Mouse (Mus musculus) liver, embryonic 13.5 days (tissue): Measurements from ENCODE around the gene Nrg3. TPM values are rescaled to one million over a fixed set of nuclear protein-coding genes. Genes with fewer than 3 reads are reported as not detected.
"Not testable (repeated sequence)": the region's sequence is repeated elsewhere in the genome, so short reads cannot be mapped to it uniquely, and the experiment has no call there.

Source experiments
- ATAC-seq: fragments of 200-750 bp; cut with Nextera tagmentation; 2 replicates; pipeline ENCODE4 v1.8.0; 2017; ENCODE audit warnings: low read depth, mild to moderate bottlenecking, moderate number of reproducible peaks, moderate library complexity
- DNase-seq: peaks from one replicate; pipeline ENCODE4 v3.0.0; 2022
- H3K27ac ChIP-seq: fragments of 300-500 bp; sonication (generic); 2 replicates; pipeline ENCODE4 v1.5.1; 2015; ENCODE audit warnings: moderate library complexity, mild to moderate bottlenecking, inconsistent platforms
- H3K27me3 ChIP-seq: fragments of 300-500 bp; sonication (generic); 2 replicates; pipeline ENCODE4 v1.6.1; 2015; ENCODE audit warnings: mild to moderate bottlenecking, inconsistent platforms
- H3K36me3 ChIP-seq: fragments of 300-500 bp; sonication (generic); 2 replicates; pipeline ENCODE4 v1.6.1; 2015; ENCODE audit warnings: mild to moderate bottlenecking, inconsistent platforms
- H3K4me1 ChIP-seq: fragments of 300-500 bp; sonication (generic); replicated peaks from 2 replicates; pipeline ENCODE4 v1.6.1; 2015; ENCODE audit warnings: inconsistent platforms
- H3K4me2 ChIP-seq: fragments of 300-500 bp; sonication (generic); 2 replicates; pipeline ENCODE4 v1.6.1; 2015; ENCODE audit warnings: inconsistent platforms, mild to moderate bottlenecking, moderate library complexity
- H3K4me3 ChIP-seq: fragments of 300-500 bp; sonication (generic); replicated peaks from 2 replicates; pipeline ENCODE4 v1.5.1; 2015; ENCODE audit warnings: mild to moderate bottlenecking, inconsistent platforms
- H3K9ac ChIP-seq: fragments of 300-500 bp; sonication (generic); 2 replicates; pipeline ENCODE4 v1.6.1; 2015; ENCODE audit warnings: mild to moderate bottlenecking, inconsistent platforms
- H3K9me3 ChIP-seq: fragments of 300-500 bp; sonication (generic); replicated peaks from 2 replicates; pipeline ENCODE4 v1.6.1; 2016; ENCODE audit warnings: inconsistent platforms
- WGBS: fragments of 180-500 bp; shearing (Covaris S2); methylation state at CpG from one replicate; pipeline ENCODE4 v1.1.7; 2015; ENCODE audit not compliant: insufficient replicate concordance; 5-methylcytosine and 5-hydroxymethylcytosine counted together
- polyA plus RNA-seq: library from polyadenylated mRNA; unstranded; fragments of >200 nt; fragmentation: Nextera tagmentation; extraction: Ambion mirVana; gene quantifications from 2 replicates; pipeline ENCODE4 v1.2.1, GENCODE M21; 2015

Gene Nrg3
- polyA plus RNA-seq, 1 experiment from 2014 or later: not detected

DNA sequence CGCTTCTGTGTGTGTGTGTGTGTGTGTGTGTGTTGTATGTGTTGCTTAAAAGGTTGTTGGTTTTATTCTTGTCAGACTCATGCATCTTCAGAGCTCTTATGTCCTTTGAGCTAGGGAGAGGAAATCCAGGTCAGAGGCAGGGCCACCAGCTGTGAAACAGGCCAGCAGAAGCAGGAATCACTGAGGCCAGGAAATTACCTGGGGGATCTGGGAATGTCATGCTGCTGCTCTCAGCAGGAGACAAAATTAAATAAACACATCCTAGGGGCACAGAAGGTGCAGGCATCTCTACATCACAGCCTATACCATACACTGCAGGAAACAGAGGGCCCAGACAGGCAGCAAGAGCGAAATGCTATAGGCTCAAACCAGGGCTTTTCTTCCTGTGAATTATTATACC, 299.2 kb downstream of the Nrg3 start:
- Histone ChIP-seq H3K36me3 (no peaks in the 10 kb centered on the region), H3K9ac (no peak overlapping the region)

DNA sequence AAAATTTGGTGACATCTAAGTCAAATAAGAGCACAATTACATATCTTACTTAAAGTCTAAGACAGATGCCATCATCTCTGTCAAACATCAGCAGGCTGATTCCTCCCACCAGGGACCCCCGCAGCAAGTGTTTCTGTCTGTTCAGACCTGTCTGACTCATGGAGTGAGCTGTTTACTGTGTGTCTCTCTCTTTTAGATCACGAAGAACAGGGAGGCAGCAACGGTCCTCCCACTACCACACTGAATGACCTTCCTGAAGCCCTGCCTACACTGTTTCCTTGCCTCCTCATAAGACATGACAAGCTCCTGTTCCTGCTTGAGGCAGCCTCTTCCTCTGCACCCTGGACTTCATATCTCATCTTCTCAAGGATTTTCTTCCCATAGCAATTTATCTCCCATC, 312.7 kb downstream of the Nrg3 start:
- no peak for ATAC-seq
- 50% methylated on average over 3 of the region's 3 CpGs for WGBS
- no peaks in the 10 kb centered on the region for H3K27me3 ChIP-seq

More for the DNA sequence above, 299.2 kb downstream of the Nrg3 start:
- DNase-seq: no peak
- H3K4me2 ChIP-seq: no peak overlapping the region
- no peaks in the 10 kb centered on the region for H3K4me1 ChIP-seq
- no peaks in the 10 kb centered on the region for H3K9me3 ChIP-seq
- 56% methylated on average over 2 of the region's 2 CpGs for WGBS
- H3K27ac ChIP-seq: no peak overlapping the region
- no peak overlapping the region for H3K4me3 ChIP-seq
- ATAC-seq: no peak
- no peaks in the 10 kb centered on the region for H3K27me3 ChIP-seq

GRCm38 (mm10) chr14:39155462-39155861, 317.4 kb downstream of the Nrg3 start:
- 15% methylated on average over 1 of the region's 1 CpGs for WGBS
- H3K9ac ChIP-seq: no peak overlapping the region
- H3K4me1 ChIP-seq: no peaks in the 10 kb centered on the region
- ATAC-seq (no peak), DNase-seq (no peak)
- H3K9me3 ChIP-seq: no peaks in the 10 kb centered on the region
- H3K27me3 ChIP-seq: no peaks in the 10 kb centered on the region
- H3K36me3 ChIP-seq: no peaks in the 10 kb centered on the region
- H3K4me2 ChIP-seq: no peak overlapping the region
- no peak overlapping the region for H3K27ac ChIP-seq
- H3K4me3 ChIP-seq: no peak overlapping the region

More for the DNA sequence above, 312.7 kb downstream of the Nrg3 start:
- Histone ChIP-seq H3K4me1 (no peaks in the 10 kb centered on the region), H3K27ac (no peak overlapping the region), H3K9ac (no peak overlapping the region), H3K9me3 (no peaks in the 10 kb centered on the region), H3K4me2 (no peak overlapping the region), H3K4me3 (no peak overlapping the region), H3K36me3 (no peaks in the 10 kb centered on the region)
- no peak for DNase-seq

- DNase-seq (no peak), ATAC-seq (no peak)
- Histone ChIP-seq H3K4me1 (no peaks in the 10 kb centered on the region), H3K27me3 (no peaks in the 10 kb centered on the region), H3K4me3 (no peak overlapping the region), H3K9me3 (no peaks in the 10 kb centered on the region), H3K9ac (no peak overlapping the region), H3K4me2 (no peak overlapping the region), H3K36me3 (no peaks in the 10 kb centered on the region), H3K27ac (no peak overlapping the region)
- WGBS: 64% methylated on average over 2 of the region's 2 CpGs
These were observed 343.1 kb downstream of the Nrg3 start for GRCm38 (mm10) chr14:39129766-39130165.

DNA sequence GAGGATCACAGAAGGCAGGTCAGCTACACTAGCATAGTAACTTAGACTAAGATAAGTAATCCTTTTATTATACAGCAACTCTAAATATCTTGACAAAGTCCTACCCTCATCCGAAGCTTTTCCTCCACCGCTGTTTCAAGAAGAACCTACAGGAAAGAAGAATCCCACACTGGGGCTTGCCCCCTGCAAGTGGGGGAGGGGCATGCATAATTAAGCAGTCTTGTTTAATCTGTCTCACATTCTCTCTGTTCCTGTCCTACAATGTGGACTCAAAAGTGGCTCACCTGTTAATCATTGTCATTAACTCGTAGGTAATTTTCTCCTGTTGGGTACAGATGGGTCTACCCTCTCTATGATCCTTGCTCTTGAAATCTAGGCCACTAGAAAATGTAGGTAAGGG, 354.9 kb downstream of the Nrg3 start:
- no peak overlapping the region for H3K4me3 ChIP-seq
- H3K36me3 ChIP-seq: no peaks in the 10 kb centered on the region
- H3K4me2 ChIP-seq: no peak overlapping the region
- no peaks in the 10 kb centered on the region for H3K27me3 ChIP-seq
- DNase-seq (no peak), ATAC-seq (no peak)
- no peaks in the 10 kb centered on the region for H3K4me1 ChIP-seq
- WGBS: 45% methylated on average over 3 of the region's 3 CpGs
- H3K27ac ChIP-seq: no peak overlapping the region
- no peak overlapping the region for H3K9ac ChIP-seq
- no peaks in the 10 kb centered on the region for H3K9me3 ChIP-seq

DNA sequence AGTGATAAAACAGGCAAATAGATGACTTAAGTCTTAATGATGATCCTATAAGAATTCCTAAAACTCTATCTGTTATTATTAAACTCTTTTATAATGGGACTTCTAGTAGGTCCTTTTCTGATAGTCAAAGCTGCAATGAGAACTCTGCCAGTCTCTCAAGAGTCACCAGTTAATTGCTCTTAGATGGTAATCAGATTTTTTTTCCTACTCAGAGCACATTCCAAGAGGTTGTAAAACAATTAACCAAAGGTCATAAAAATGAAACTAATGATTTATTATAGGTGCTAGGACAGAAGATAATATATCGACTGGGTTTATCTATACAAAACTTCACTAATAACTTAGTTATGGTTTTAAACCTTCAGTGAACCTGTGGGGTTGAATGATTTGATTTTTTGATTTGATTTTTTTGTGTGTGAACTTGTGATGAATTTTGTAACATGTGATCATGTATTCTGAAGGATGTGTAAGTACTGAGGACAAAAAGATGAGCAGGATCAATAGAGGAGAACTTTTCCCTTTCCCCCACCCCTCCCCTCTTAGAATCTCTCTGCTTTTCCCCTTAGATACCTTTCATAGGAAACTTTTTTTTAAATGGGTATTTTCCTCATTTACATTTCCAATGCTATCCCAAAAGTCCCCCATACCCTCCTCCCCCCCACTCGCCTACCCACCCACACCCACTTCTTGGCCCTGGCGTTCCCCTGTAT, 356.2 kb downstream of the Nrg3 start:
- H3K4me2 ChIP-seq, DNase-seq, H3K9ac ChIP-seq, H3K9me3 ChIP-seq, H3K4me3 ChIP-seq, H3K36me3 ChIP-seq, ATAC-seq, H3K4me1 ChIP-seq, H3K27ac ChIP-seq, H3K27me3 ChIP-seq: not testable (repeated sequence)
- 54% methylated on average over 3 of the region's 3 CpGs for whole genome bisulfite sequencing

- H3K27me3 ChIP-seq: no peaks in the 10 kb centered on the region
- no peak for ATAC-seq
- WGBS: 66% methylated on average over 3 of the region's 3 CpGs
- H3K9me3 ChIP-seq: no peaks in the 10 kb centered on the region
- no peaks in the 10 kb centered on the region for H3K36me3 ChIP-seq
- H3K27ac ChIP-seq: no peak overlapping the region
- H3K9ac ChIP-seq: no peak overlapping the region
- DNase-seq: no peak
- no peak overlapping the region for H3K4me3 ChIP-seq
- no peaks in the 10 kb centered on the region for H3K4me1 ChIP-seq
- no peak overlapping the region for H3K4me2 ChIP-seq
These were observed 363.3 kb downstream of the Nrg3 start for GRCm38 (mm10) chr14:39109566-39109965.

GRCm38 (mm10) chr14:39106776-39107175, 366.1 kb downstream of the Nrg3 start:
- no peak for DNase-seq
- no peaks in the 10 kb centered on the region for H3K27me3 ChIP-seq
- H3K36me3 ChIP-seq: no peaks in the 10 kb centered on the region
- no peak overlapping the region for H3K4me2 ChIP-seq
- H3K9ac ChIP-seq: no peak overlapping the region
- no peak for ATAC-seq
- WGBS: 65% methylated on average over 3 of the region's 3 CpGs
- H3K9me3 ChIP-seq: no peaks in the 10 kb centered on the region
- no peak overlapping the region for H3K4me3 ChIP-seq
- H3K4me1 ChIP-seq: no peaks in the 10 kb centered on the region
- H3K27ac ChIP-seq: no peak overlapping the region

- ATAC-seq (no peak), DNase-seq (no peak)
- Histone ChIP-seq H3K27ac (no peak overlapping the region), H3K9me3 (no peaks in the 10 kb centered on the region), H3K4me2 (no peak overlapping the region), H3K36me3 (no peaks in the 10 kb centered on the region), H3K4me1 (no peaks in the 10 kb centered on the region), H3K27me3 (no peaks in the 10 kb centered on the region), H3K4me3 (no peak overlapping the region), H3K9ac (no peak overlapping the region)
- WGBS: 38% methylated on average over 1 of the region's 1 CpGs
These were observed 377.7 kb downstream of the Nrg3 start for GRCm38 (mm10) chr14:39095219-39095618.

GRCm38 (mm10) chr14:39079461-39079860, 393.4 kb downstream of the Nrg3 start:
- H3K27ac ChIP-seq: no peak overlapping the region
- 33% methylated on average over 1 of the region's 1 CpGs for WGBS
- H3K36me3 ChIP-seq: no peaks in the 10 kb centered on the region
- H3K9ac ChIP-seq: no peak overlapping the region
- DNase-seq: no peak
- no peaks in the 10 kb centered on the region for H3K9me3 ChIP-seq
- H3K27me3 ChIP-seq: no peaks in the 10 kb centered on the region
- ATAC-seq: no peak
- no peak overlapping the region for H3K4me3 ChIP-seq
- H3K4me1 ChIP-seq: no peaks in the 10 kb centered on the region
- no peak overlapping the region for H3K4me2 ChIP-seq

- H3K4me2 ChIP-seq: no peak overlapping the region
- H3K27me3 ChIP-seq: no peaks in the 10 kb centered on the region
- ATAC-seq (peak; percentile 51; the same call in 1 of the 2 replicates), DNase-seq (no peak)
- H3K9me3 ChIP-seq: no peaks in the 10 kb centered on the region
- WGBS: 43% methylated on average over 2 of the region's 2 CpGs
- no peaks in the 10 kb centered on the region for H3K36me3 ChIP-seq
- no peak overlapping the region for H3K4me3 ChIP-seq
- no peak overlapping the region for H3K9ac ChIP-seq
- no peak overlapping the region for H3K27ac ChIP-seq
- no peaks in the 10 kb centered on the region for H3K4me1 ChIP-seq
These were observed 421.3 kb downstream of the Nrg3 start for GRCm38 (mm10) chr14:39051542-39051941.

- Histone ChIP-seq H3K4me1 (no peaks in the 10 kb centered on the region), H3K27ac (no peak overlapping the region), H3K36me3 (no peaks in the 10 kb centered on the region), H3K4me2 (no peak overlapping the region), H3K9ac (no peak overlapping the region), H3K4me3 (no peak overlapping the region), H3K27me3 (no peaks in the 10 kb centered on the region), H3K9me3 (no peaks in the 10 kb centered on the region)
- ATAC-seq (no peak), DNase-seq (no peak)
- WGBS: 47% methylated on average over 2 of the region's 2 CpGs
These were observed 423.9 kb downstream of the Nrg3 start for GRCm38 (mm10) chr14:39049021-39049420.
